Mouse (Mus musculus): ENCODE data around the gene Wnt5b. TPM values are rescaled to one million over a fixed set of nuclear protein-coding genes. Genes with fewer than 3 reads are reported as not detected.
"Not testable (repeated sequence)": the region's sequence is repeated elsewhere in the genome, so short reads cannot be mapped to it uniquely, and the experiment has no call there.

Wnt5b gene
- polyA plus RNA-seq, 1 experiment: not detected

DNA sequence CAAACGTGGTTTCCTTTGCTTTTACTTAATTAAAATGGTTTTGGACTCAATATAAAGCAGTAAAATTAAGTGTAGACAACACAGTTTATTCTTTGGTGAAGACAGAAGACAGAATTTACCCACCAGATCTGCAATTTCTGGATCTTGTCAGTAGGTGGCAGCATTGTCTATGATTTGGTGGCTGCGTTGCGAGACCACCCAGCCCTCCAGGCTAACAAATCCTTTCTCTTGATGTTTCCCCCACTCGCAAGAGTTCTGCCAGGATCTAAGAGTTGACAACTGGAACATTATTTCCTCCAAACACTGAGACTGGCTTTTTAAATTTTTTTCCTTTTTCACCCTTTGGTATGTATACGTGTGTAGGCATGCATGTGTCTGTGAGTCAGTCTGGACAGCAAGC, 54.4 kb downstream of the Wnt5b start:
- no peak overlapping the region for H3K4me3 ChIP-seq (ENCODE audit: insufficient read depth, low read length)
- TF ChIP-seq POLR2A (IDR thresholded peaks at IDR 0.05; ENCODE audit: borderline replicate concordance, low read depth, low read length): no peak
- peak; percentile 97 for TF ChIP-seq CTCF (IDR thresholded peaks at IDR 0.05; ENCODE audit: low read depth, low read length)
- no peak overlapping the region for H3K27ac ChIP-seq (ENCODE audit: insufficient read depth, low read depth, low read length)
- H3K4me1 ChIP-seq (ENCODE audit: control insufficient read depth, insufficient read depth, low read length): peaks cover 22% of the 10 kb centered on the region

DNA sequence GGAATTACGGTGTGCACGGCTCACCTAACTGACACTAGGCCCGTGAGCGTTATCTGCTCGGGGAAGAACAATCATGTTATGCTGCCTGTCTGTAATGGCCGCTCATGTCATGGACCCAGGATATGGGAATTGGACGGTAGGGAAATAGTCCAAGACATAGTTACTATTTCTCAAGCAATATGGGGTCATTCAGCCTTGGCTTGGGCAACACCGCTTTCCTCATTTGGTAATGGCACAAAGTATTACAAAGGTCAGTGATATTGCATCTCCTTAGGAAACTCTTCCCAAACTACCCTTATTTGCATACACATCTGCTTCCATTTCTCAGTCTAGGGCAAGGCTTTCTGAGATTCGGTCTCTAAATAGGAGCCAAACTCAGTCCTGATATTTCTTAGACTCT, 56.5 kb downstream of the Wnt5b start:
- Histone ChIP-seq H3K4me3 (ENCODE audit: insufficient read depth, low read length) (no peak overlapping the region), H3K27ac (ENCODE audit: insufficient read depth, low read depth, low read length) (no peak overlapping the region), H3K4me1 (ENCODE audit: control insufficient read depth, insufficient read depth, low read length) (peaks cover 25% of the 10 kb centered on the region)
- no peak for TF ChIP-seq CTCF (IDR thresholded peaks at IDR 0.05; ENCODE audit: low read depth, low read length)
- no peak for TF ChIP-seq POLR2A (IDR thresholded peaks at IDR 0.05; ENCODE audit: borderline replicate concordance, low read depth, low read length)

DNA sequence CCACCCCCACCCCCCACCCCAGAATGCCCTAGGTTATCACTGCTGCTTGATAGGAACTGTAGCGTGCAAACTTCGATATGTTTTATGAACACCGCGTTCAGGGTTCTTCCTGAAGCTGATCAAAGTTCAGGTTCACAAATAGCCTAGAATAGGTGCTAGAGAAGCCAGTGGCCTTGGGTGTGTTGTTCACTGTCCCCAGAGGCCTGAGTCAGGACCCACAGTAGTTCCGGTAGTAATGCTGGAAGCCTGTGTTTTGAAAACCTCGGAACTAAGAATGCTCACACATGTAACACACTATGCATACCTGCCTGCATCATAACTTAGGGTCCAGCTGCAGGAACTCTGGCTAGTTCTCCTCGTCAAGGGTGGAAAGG, 57.1 kb downstream of the Wnt5b start:
- Histone ChIP-seq H3K27ac (ENCODE audit: insufficient read depth, low read depth, low read length) (no peak overlapping the region), H3K4me1 (ENCODE audit: control insufficient read depth, insufficient read depth, low read length) (peaks cover 25% of the 10 kb centered on the region)

DNA sequence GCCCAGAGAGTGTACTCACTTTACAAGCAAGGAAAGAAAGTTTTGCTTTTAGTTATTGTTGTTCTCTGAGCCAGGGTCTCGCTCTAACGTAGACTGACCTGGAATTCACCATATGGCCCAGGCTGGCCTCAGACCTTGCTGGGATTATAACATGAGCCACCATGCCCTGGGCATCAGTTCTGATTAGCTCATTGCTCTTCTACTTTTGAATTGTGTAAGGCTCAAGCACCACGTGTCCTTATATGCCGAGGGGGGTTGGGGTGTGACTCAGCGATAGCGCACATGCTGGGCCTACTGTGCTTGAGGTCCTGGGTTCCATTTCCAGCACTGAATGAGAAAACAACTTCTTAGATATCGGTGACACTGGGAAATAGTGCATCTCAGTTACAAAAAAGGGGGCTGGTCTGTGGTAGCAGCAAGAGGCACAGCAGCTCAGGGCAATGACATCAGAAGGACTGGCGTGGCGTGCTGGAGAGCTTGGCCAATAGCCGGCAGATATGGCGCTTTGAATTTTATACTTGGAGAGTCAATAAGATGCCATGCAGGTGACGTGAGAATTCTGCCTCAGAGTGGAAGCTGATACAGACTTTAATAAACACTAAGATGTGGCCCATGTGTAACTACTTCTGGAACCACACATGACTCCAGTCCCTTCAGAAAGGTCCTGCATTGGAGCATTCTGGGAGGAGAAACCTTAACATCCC, 57.6 kb downstream of the Wnt5b start:
- Histone ChIP-seq H3K4me3 (ENCODE audit: insufficient read depth, low read length) (no peak overlapping the region), H3K4me1 (ENCODE audit: control insufficient read depth, insufficient read depth, low read length) (peaks cover 25% of the 10 kb centered on the region), H3K27ac (ENCODE audit: insufficient read depth, low read depth, low read length) (no peak overlapping the region)
- no peak for TF ChIP-seq POLR2A (IDR thresholded peaks at IDR 0.05; ENCODE audit: borderline replicate concordance, low read depth, low read length)

More for the DNA sequence above, 57.1 kb downstream of the Wnt5b start:
- no peak overlapping the region for H3K4me3 ChIP-seq (ENCODE audit: insufficient read depth, low read length)
- TF ChIP-seq POLR2A (IDR thresholded peaks at IDR 0.05; ENCODE audit: borderline replicate concordance, low read depth, low read length): no peak
- TF ChIP-seq CTCF (IDR thresholded peaks at IDR 0.05; ENCODE audit: low read depth, low read length): no peak

DNA sequence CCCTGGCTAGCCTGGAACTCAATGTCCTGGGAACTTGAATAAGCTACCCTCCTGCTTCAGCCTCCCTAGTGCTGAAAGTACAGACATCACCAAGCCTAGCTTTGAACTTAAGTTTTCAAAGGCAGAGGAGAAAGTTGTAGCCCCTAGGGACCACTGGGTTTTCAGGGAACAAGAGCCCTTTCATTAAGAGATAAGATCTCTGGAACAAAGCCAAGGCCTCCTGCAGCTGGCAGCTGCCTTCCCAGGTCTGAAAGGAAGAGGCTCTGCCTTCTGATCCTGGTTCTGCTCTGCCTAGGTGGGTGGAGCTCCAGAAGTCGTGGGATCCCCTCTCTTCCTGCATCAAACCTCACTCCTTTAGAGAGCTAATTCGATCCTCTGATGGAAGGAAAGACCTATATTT, 58.7 kb downstream of the Wnt5b start:
- Histone ChIP-seq H3K27ac (ENCODE audit: insufficient read depth, low read depth, low read length) (no peak overlapping the region), H3K4me3 (ENCODE audit: insufficient read depth, low read length) (no peak overlapping the region), H3K4me1 (ENCODE audit: control insufficient read depth, insufficient read depth, low read length) (peaks cover 25% of the 10 kb centered on the region)
- TF ChIP-seq POLR2A (IDR thresholded peaks at IDR 0.05; ENCODE audit: borderline replicate concordance, low read depth, low read length): no peak
- no peak for TF ChIP-seq CTCF (IDR thresholded peaks at IDR 0.05; ENCODE audit: low read depth, low read length)

DNA sequence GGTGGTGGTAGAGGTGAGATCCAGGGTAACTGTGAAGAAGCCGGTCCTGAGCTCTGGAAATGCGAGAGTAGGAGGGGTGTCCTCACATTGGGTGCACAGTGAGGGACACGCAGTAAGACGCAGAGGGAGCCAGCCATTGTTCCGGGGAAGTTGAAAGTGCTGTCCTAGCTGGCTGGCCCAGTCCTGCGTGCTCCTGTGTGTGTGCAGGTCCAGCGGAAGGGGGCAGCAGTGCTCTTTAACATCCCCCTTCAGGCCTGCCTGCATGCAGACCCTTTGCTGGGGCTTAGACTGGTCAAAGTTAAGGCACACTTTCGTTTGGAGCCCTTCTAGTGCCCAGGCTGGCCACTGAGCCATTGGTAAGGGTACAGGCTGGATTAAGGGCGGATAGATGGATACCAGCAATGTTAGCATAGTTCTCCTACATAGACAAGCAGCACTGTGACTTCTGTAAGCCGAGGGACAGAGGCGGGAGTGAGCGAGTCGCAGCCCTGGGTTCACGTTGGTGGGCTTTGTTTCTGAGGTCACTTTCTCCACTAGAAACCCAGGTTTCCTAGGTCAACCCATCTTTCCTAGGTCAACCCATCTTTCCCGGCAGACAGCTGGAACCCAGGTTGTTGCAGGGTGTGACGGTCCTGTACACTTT, 61.1 kb downstream of the Wnt5b start:
- H3K4me3 ChIP-seq (ENCODE audit: insufficient read depth, low read length): no peak overlapping the region; the same call in 1 of the 2 replicates
- TF ChIP-seq CTCF (IDR thresholded peaks at IDR 0.05; ENCODE audit: low read depth, low read length): no peak
- no peak for TF ChIP-seq POLR2A (IDR thresholded peaks at IDR 0.05; ENCODE audit: borderline replicate concordance, low read depth, low read length)
- peaks cover 22% of the 10 kb centered on the region for H3K4me1 ChIP-seq (ENCODE audit: control insufficient read depth, insufficient read depth, low read length)
- H3K27ac ChIP-seq (ENCODE audit: insufficient read depth, low read depth, low read length): no peak overlapping the region

DNA sequence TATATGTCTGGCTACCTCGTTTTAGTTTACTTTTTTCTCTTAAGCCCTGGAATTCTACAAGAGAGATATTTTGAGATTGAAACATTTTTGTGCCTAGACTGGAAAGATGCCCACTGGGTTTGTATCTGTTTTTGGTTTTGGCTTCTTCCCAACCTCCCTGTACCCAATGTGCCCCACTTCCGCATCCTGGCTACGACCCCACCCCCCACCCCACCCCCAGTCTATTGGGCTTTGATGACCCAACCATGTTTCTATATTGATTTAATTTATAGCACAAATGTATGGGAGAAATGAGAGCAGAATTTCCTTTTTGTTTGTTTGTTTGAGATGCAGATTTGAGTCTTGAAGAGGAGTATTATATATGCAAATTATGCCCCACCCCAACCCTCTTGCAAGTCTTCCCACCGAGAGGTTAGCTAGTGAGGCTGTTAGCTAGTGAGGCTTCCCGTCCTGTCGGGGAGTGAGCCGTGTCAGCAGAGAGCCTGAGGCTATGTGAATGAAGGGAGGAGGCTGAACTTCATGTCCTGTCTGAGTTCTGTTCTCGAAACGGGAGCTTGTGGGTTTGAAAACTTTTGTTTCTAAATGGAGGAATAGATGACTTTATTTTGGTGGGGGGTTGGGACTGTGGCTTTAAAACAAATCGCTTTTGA, 62.3 kb downstream of the Wnt5b start:
- H3K27ac ChIP-seq (ENCODE audit: insufficient read depth, low read depth, low read length): not testable (repeated sequence)
- Histone ChIP-seq H3K4me3 (ENCODE audit: insufficient read depth, low read length) (peak overlapping the region; percentile 59), H3K4me1 (ENCODE audit: control insufficient read depth, insufficient read depth, low read length) (peaks cover 21% of the 10 kb centered on the region)

DNA sequence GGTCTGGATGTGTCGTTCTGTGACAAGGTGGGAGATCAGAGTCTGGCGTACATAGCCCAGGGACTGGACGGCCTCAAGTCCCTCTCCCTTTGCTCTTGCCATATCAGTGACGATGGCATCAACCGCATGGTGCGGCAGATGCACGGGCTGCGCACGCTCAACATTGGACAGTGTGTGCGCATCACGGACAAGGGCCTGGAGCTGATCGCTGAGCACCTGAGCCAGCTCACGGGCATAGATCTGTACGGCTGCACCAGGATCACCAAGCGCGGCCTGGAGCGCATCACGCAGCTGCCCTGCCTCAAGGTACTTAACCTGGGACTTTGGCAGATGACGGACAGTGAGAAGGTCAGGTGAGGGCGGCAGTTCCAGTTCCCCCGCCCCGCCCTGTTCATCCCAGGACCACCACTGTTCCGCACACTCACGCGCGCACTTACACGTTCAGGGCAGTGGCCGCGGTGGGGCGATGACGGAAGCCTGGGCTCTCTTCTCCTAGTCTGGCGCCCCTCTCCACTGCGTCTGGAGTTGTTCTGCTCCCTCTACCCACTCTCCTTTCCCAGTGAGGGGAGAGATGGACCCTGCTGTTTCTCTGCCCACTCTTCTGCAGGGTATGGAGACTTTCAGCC, 63.3 kb downstream of the Wnt5b start:
- H3K4me3 ChIP-seq (ENCODE audit: insufficient read depth, low read length): peak overlapping the region; percentile 69
- H3K27ac ChIP-seq (ENCODE audit: insufficient read depth, low read depth, low read length): peak overlapping the region; percentile 19
- no peak for TF ChIP-seq CTCF (IDR thresholded peaks at IDR 0.05; ENCODE audit: low read depth, low read length)
- no peak for TF ChIP-seq POLR2A (IDR thresholded peaks at IDR 0.05; ENCODE audit: borderline replicate concordance, low read depth, low read length)
- peaks cover 12% of the 10 kb centered on the region for H3K4me1 ChIP-seq (ENCODE audit: control insufficient read depth, insufficient read depth, low read length)

DNA sequence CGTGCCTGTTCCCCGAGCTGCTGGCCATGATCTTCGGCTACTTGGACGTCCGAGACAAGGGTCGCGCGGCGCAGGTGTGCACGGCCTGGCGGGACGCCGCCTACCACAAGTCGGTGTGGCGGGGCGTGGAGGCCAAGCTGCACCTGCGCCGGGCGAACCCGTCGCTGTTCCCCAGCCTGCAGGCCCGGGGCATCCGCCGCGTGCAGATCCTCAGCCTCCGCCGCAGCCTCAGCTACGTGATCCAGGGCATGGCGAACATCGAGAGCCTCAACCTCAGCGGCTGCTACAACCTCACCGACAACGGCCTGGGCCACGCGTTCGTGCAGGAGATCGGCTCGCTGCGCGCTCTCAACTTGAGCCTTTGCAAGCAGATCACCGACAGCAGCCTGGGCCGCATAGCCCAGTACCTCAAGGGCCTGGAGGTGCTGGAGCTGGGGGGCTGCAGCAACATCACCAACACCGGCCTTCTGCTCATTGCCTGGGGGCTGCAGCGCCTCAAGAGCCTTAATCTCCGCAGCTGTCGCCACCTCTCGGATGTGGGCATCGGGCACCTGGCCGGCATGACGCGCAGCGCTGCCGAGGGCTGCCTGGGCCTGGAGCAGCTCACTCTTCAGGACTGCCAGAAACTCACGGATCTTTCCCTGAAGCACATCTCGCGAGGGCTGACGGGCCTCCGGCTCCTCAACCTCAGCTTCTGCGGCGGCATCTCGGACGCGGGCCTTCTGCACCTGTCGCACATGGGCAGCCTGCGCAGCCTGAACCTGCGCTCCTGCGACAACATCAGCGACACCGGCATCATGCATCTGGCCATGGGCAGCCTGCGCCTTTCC, 64.1 kb downstream of the Wnt5b start:
- peaks cover 7% of the 10 kb centered on the region for H3K4me1 ChIP-seq (ENCODE audit: control insufficient read depth, insufficient read depth, low read length)
- TF ChIP-seq CTCF (IDR thresholded peaks at IDR 0.05; ENCODE audit: low read depth, low read length) (no peak), POLR2A (IDR thresholded peaks at IDR 0.05; ENCODE audit: borderline replicate concordance, low read depth, low read length) (no peak)
- peak overlapping the region; percentile 69 for H3K4me3 ChIP-seq (ENCODE audit: insufficient read depth, low read length)
- H3K27ac ChIP-seq (ENCODE audit: insufficient read depth, low read depth, low read length): peak overlapping the region; percentile 68
